Comparison of ENCODE assay signal across 9 mouse cellular contexts in the genomic region with DNA sequence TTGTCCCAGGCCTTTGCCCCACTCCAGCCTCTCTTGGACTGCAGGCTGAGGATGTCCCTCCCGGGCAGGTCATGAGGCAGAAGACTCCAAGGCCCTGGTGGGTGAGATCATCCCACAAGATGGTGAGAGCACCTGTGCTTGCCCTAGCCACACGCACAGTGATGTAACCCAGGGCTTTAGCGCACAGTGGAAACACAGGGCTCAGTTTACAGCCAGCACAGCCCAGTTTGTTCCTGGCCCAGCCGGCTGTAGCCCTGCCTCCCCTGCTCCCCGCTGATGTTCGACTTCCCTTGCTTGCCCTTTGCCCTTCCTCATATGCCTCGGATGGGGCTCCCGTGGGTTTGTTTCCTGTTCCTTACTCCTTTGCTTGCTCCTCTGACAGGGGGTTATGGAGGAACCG. TPM values are rescaled to one million over a fixed set of nuclear protein-coding genes. Genes with fewer than 3 reads are reported as not detected.
A peak's percentile ranks its signal among the peaks of the same experiment; 100 is the strongest.
DNase-seq lines count a peak whose midpoint lies in the region; ATAC-seq and TF ChIP-seq lines count a peak whose summit lies in the region.
"Had no signal": no experiment of that assay in that cellular context is flagged by ENCODE, and none has a peak within 500 bp of the region (broad histone marks: within the 10 kb centered on the region; RNA-seq: fewer than 3 reads in every experiment).

No protein-coding gene starts in this region.

- H3K9ac ChIP-seq in heart, embryonic 11.5 days (ENCODE audit: low read depth, low read length) = 0 out of 2 replicates have a peak overlapping the region, but pooled peaks have one; percentile 34
- no peak overlapping the region for H3K9ac ChIP-seq in embryonic facial prominence, embryonic 14.5 days (ENCODE audit: low read depth, low read length)
- H3K9ac ChIP-seq in liver, postnatal 0 days (replicated peaks) = 0 out of 2 replicates have a peak overlapping the region, but pooled peaks have one; percentile 8

- 51% methylated on average over 9 of the region's 9 CpGs for WGBS in heart, embryonic 11.5 days (ENCODE audit: insufficient replicate concordance)
- 33% methylated on average over 8 of the region's 9 CpGs for WGBS in embryonic facial prominence, embryonic 14.5 days
- WGBS in liver, postnatal 0 days (ENCODE audit: insufficient replicate concordance) = 16% methylated on average over 9 of the region's 9 CpGs

- H3K4me3 ChIP-seq in heart, embryonic 11.5 days (ENCODE audit: low read depth, low read length) = no peak overlapping the region
- H3K4me3 ChIP-seq in embryonic facial prominence, embryonic 14.5 days (ENCODE audit: low read depth, low read length) = no peak overlapping the region
- no peak overlapping the region for H3K4me3 ChIP-seq in liver, postnatal 0 days (ENCODE audit: low read depth, low read length)

- peaks cover 60% of the 10 kb centered on the region for H3K4me1 ChIP-seq in heart, embryonic 11.5 days (ENCODE audit: control insufficient read depth, insufficient read depth, low read length)
- peaks cover 7% of the 10 kb centered on the region; the same call in 1 of the 2 replicates for H3K4me1 ChIP-seq in embryonic facial prominence, embryonic 14.5 days (ENCODE audit: control insufficient read depth, insufficient read depth, low read length)
- H3K4me1 ChIP-seq in liver, postnatal 0 days (ENCODE audit: insufficient read depth) = peaks cover 19% of the 10 kb centered on the region

- H3K36me3 ChIP-seq in heart, embryonic 11.5 days (ENCODE audit: control insufficient read depth, insufficient read depth, low read length) = peaks cover 15% of the 10 kb centered on the region; the same call in 1 of the 2 replicates
- no peaks in the 10 kb centered on the region for H3K36me3 ChIP-seq in embryonic facial prominence, embryonic 14.5 days (ENCODE audit: control insufficient read depth, insufficient read depth, low read length)
- H3K36me3 ChIP-seq in liver, postnatal 0 days (replicated peaks; ENCODE audit: insufficient read depth, low read length) = no peaks in the 10 kb centered on the region

- H3K9me3 ChIP-seq in heart, embryonic 11.5 days (replicated peaks; ENCODE audit: control insufficient read depth, low read length) = no peaks in the 10 kb centered on the region
- H3K9me3 ChIP-seq in embryonic facial prominence, embryonic 14.5 days (ENCODE audit: control insufficient read depth, low read length) = no peaks in the 10 kb centered on the region
- H3K9me3 ChIP-seq in liver, postnatal 0 days (ENCODE audit: low read length) = no peaks in the 10 kb centered on the region

- intact Hi-C loops in heart, postnatal 14 days (cut with DNase I) = loop anchor here (5.0 kb wide), 1 partner anchor 58 kb away; no protein-coding TSS in a partner anchor

- TF ChIP-seq EP300 in liver, postnatal 0 days (IDR thresholded peaks at IDR 0.05; ENCODE audit: low read depth) = no peak

- H3K27me3 ChIP-seq in heart, embryonic 11.5 days (ENCODE audit: control insufficient read depth, insufficient read depth, low read length) = no peaks in the 10 kb centered on the region
- H3K27me3 ChIP-seq in embryonic facial prominence, embryonic 14.5 days (replicated peaks; ENCODE audit: control insufficient read depth, insufficient read depth, low read length) = no peaks in the 10 kb centered on the region
- no peaks in the 10 kb centered on the region for H3K27me3 ChIP-seq in liver, postnatal 0 days (ENCODE audit: insufficient read depth, low read length)

- no peak for DNase-seq in heart, postnatal 14 days
- peak; percentile 48 for DNase-seq in CD4-positive helper T cell, adult 2 months (ENCODE audit: low read depth, low spot score)
- DNase-seq in embryonic facial prominence, embryonic 14.5 days (ENCODE audit: low spot score) = no peak
- peak; percentile 59 for DNase-seq in liver, postnatal 0 days
- DNase-seq in urinary bladder, postnatal 25 days (ENCODE audit: low spot score) = no peak

- no peak for TF ChIP-seq CTCF in liver, postnatal 0 days (IDR thresholded peaks at IDR 0.05; ENCODE audit: low read depth)

- H3K27ac ChIP-seq in heart, embryonic 11.5 days (ENCODE audit: low read depth, low read length) = peak overlapping the region; percentile 95
- no peak overlapping the region; the same call in 1 of the 2 replicates for H3K27ac ChIP-seq in embryonic facial prominence, embryonic 14.5 days (replicated peaks; ENCODE audit: low read depth, low read length)
- H3K27ac ChIP-seq in liver, postnatal 0 days (ENCODE audit: low read depth) = peak overlapping the region; percentile 56

- ATAC-seq in heart, embryonic 11.5 days (replicated peaks; ENCODE audit: insufficient number of reproducible peaks, low FRiP score, low TSS enrichment) = no peak
- ATAC-seq in embryonic facial prominence, embryonic 14.5 days (ENCODE audit: low read depth) = peak; percentile 74
- peak; percentile 86 for ATAC-seq in liver, postnatal 0 days
- no peak for ATAC-seq in erythroblast, adult 5-6 weeks (replicated peaks; ENCODE audit: low FRiP score, poor library complexity, severe bottlenecking)
- ATAC-seq in cerebellum, adult (ENCODE audit: insufficient number of reproducible peaks, low FRiP score, low TSS enrichment) = no peak

- H3K4me2 ChIP-seq in heart, embryonic 11.5 days = no peak overlapping the region
- H3K4me2 ChIP-seq in embryonic facial prominence, embryonic 14.5 days (ENCODE audit: low read depth, low read length) = no peak overlapping the region
- H3K4me2 ChIP-seq in liver, postnatal 0 days (ENCODE audit: low read depth, low read length) = peak overlapping the region; percentile 29; the same call in 1 of the 2 replicates

RNA-seq across cellular contexts. Expression of gene Alpk3, which starts 17.1 kb away (rescaled TPM):
- polyA plus RNA-seq in heart, embryonic 11.5 days (2014; fragmentation: Nextera tagmentation; extraction: Ambion mirVana) = 22.8 and 24.2 TPM in 2 replicates
- total RNA-seq in heart, postnatal 14 days (2021) = 10 to 100 TPM; 81.4 to 86.0 TPM
- polyA plus RNA-seq in embryonic facial prominence, embryonic 14.5 days (2014; fragmentation: Nextera tagmentation; extraction: Ambion mirVana) = 6.0 and 7.9 TPM in 2 replicates
- polyA plus RNA-seq in liver, postnatal 0 days (2015; fragmentation: Nextera tagmentation; extraction: Ambion mirVana) = 0.08 and 0.26 TPM in 2 replicates
- not detected in 2 replicates for total RNA-seq in erythroblast, adult 5-6 weeks (2015; ENCODE audit: low replicate concordance)
- total RNA-seq in erythroblast, adult 5-6 weeks (2017; ENCODE audit: low replicate concordance) = 0.14 TPM in 1 of 2 replicates, not detected in the other

RNA-seq across cellular contexts. Expression of gene Slc28a1, which starts 40.1 kb away (rescaled TPM):
- 0.07 and 0.14 TPM in 2 replicates for polyA plus RNA-seq in heart, embryonic 11.5 days (2014; fragmentation: Nextera tagmentation; extraction: Ambion mirVana)
- total RNA-seq in heart, postnatal 14 days (2021) = under 1 TPM; 0.33 to 0.34 TPM
- polyA plus RNA-seq in embryonic facial prominence, embryonic 14.5 days (2014; fragmentation: Nextera tagmentation; extraction: Ambion mirVana) = 0.07 TPM in 1 of 2 replicates, not detected in the other
- polyA plus RNA-seq in liver, postnatal 0 days (2015; fragmentation: Nextera tagmentation; extraction: Ambion mirVana) = 0.09 and 0.11 TPM in 2 replicates
- total RNA-seq in erythroblast, adult 5-6 weeks (2015; ENCODE audit: low replicate concordance) = 0.84 TPM in 1 of 2 replicates, not detected in the other
- total RNA-seq in erythroblast, adult 5-6 weeks (2017; ENCODE audit: low replicate concordance) = 0.26 TPM in 1 of 2 replicates, not detected in the other
- total RNA-seq: MEL had no signal

Comparison
In these comparisons a context has a peak if more than half of its experiments do, and no peak if none do; other contexts are left out.
1. ATAC-seq: peak in embryonic facial prominence, embryonic 14.5 days (single experiment) and liver, postnatal 0 days (single experiment); none in heart, embryonic 11.5 days (single experiment), erythroblast, adult 5-6 weeks (single experiment) and cerebellum, adult (single experiment).
2. DNase-seq: peak in CD4-positive helper T cell, adult 2 months (single experiment) and liver, postnatal 0 days (single experiment); none in heart, postnatal 14 days (0 of 2), embryonic facial prominence, embryonic 14.5 days (single experiment) and urinary bladder, postnatal 25 days (single experiment).